ENCODE assay signal across 25 mouse cellular contexts in genomic region chr19:34827916-34828635, GRCm38 (mm10).
"Had no signal": no experiment of that assay in that cellular context is flagged by ENCODE, and none has a peak within 500 bp of the region (broad histone marks: within the 10 kb centered on the region; RNA-seq: fewer than 3 reads in every experiment).

No protein-coding gene starts in this region.

- H3K36me3 ChIP-seq: heart, embryonic 15.5 days; intestine, embryonic 15.5 days had no signal

- H3K27me3 ChIP-seq: heart, embryonic 13.5 days; heart, embryonic 15.5 days; intestine, embryonic 15.5 days; limb, embryonic 13.5 days; limb, embryonic 15.5 days; liver, embryonic 13.5 days; liver, embryonic 15.5 days had no signal

- H3K27ac ChIP-seq: heart, embryonic 13.5 days; heart, embryonic 15.5 days; hindbrain, embryonic 14.5 days; intestine, embryonic 15.5 days; kidney, postnatal 0 days; limb, embryonic 13.5 days; limb, embryonic 15.5 days; liver, embryonic 13.5 days; liver, embryonic 15.5 days had no signal

- DNase-seq: gastrocnemius, postnatal 14 days; gastrocnemius, postnatal 36 days; heart, adult 18-20 months; heart, postnatal 14 days; heart, postnatal 36 days; kidney, adult 18-20 months; kidney, adult 8-10 months; kidney, postnatal 14 days; kidney, postnatal 36 days; layer of hippocampus, adult 9-11 months; layer of hippocampus, postnatal 36 days; left cerebral cortex, postnatal 4 days; liver, embryonic 13.5 days had no signal

- H3K4me1 ChIP-seq: heart, embryonic 15.5 days; intestine, embryonic 15.5 days; limb, embryonic 13.5 days; limb, embryonic 15.5 days; liver, embryonic 15.5 days had no signal

- H3K4me2 ChIP-seq: heart, embryonic 11.5 days; heart, embryonic 13.5 days; heart, embryonic 15.5 days; hindbrain, embryonic 14.5 days; intestine, embryonic 15.5 days; limb, embryonic 13.5 days; limb, embryonic 15.5 days; liver, embryonic 13.5 days; liver, embryonic 15.5 days had no signal

- H3K4me3 ChIP-seq: heart, embryonic 13.5 days; heart, embryonic 15.5 days; intestine, embryonic 15.5 days; limb, embryonic 13.5 days; limb, embryonic 15.5 days; liver, embryonic 13.5 days; liver, embryonic 15.5 days had no signal

- ATAC-seq: hindbrain, embryonic 16.5 days; inflammation-experienced regulatory T-cells, adult 6 months; intestine, embryonic 15.5 days; intestine, postnatal 0 days had no signal

- H3K9me3 ChIP-seq: heart, embryonic 13.5 days; heart, embryonic 15.5 days; intestine, embryonic 15.5 days; limb, embryonic 13.5 days; limb, embryonic 15.5 days; liver, embryonic 13.5 days; liver, embryonic 15.5 days had no signal

- H3K9ac ChIP-seq: heart, embryonic 13.5 days; heart, embryonic 15.5 days; hindbrain, embryonic 14.5 days; intestine, embryonic 15.5 days; limb, embryonic 13.5 days; limb, embryonic 15.5 days; liver, embryonic 13.5 days; liver, embryonic 15.5 days had no signal
